Mouse (Mus musculus) frontal cortex, postnatal 14 days (tissue): Measurements from ENCODE around the gene Olfr122.

Experiments used
- DNase-seq, 2 experiments: peaks; one replicate each; pipeline ENCODE4 v3.0.0; 2022; ENCODE audit warnings: low spot score in 2 of 2

The Olfr122 gene

GRCm38 (mm10) chr17:37768307-37768706, at the start of gene Olfr122:
Gene Olfr122 (plus strand): TSS chr17:37768607.
- DNase-seq, result no peak

- no peak for DNase-seq
Measured at GRCm38 (mm10) chr17:37721508-37721907, 46.9 kb upstream of the Olfr122 start, which contains the start of gene Olfr120. Gene Olfr120 (plus strand): TSS chr17:37721808.

GRCm38 (mm10) chr17:37738070-37738469, 30.3 kb upstream of the Olfr122 start:
- DNase-seq, result no peak

GRCm38 (mm10) chr17:37793229-37793628, 24.8 kb downstream of the Olfr122 start, which contains the start of gene Olfr123:
Gene Olfr123 (plus strand): TSS chr17:37793529.
- DNase-seq, result no peak

- DNase-seq, result no peak
Measured at GRCm38 (mm10) chr17:37799588-37799987, 31.2 kb downstream of the Olfr122 start, which contains the start of gene Olfr124. Gene Olfr124 (plus strand): TSS chr17:37799888.
